Mouse (Mus musculus): ENCODE results near the gene Nek9. TPM values are rescaled to one million over a fixed set of nuclear protein-coding genes. Genes with fewer than 3 reads are reported as not detected.
"Not testable (repeated sequence)": the region's sequence is repeated elsewhere in the genome, so short reads cannot be mapped to it uniquely, and the experiment has no call there.

The Nek9 gene
- polyA plus RNA-seq, 1 experiment from 2014 or later = 10.2 TPM

DNA sequence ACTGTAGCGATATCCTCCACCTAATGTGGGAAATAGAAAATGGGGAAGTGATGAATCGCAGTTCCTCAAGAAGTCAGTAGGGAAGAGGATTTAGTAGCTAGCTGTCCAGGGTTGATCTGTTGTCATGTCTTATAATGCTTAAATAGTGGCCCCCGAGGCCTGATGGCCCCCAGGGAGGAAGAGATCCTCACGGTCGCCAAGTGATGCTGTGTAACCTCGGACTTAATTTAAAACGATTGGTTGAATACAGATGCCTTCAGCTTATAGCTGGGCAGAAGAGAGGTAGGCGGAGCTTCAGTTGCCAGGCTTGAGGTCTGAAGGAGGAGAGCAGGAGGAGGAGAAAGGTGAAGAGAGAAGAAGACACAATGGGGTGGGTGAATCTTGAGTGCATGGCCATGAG is 54.8 kb downstream of the Nek9 start:
- Histone ChIP-seq H3K27me3 (replicated peaks; ENCODE audit: control insufficient read depth, insufficient read depth, low read length) (peaks cover 4% of the 10 kb centered on the region; the same call in 1 of the 2 replicates), H3K4me2 (replicated peaks; ENCODE audit: low read depth) (no peak overlapping the region), H3K4me1 (replicated peaks; ENCODE audit: control insufficient read depth, insufficient read depth, low read length) (no peaks in the 10 kb centered on the region), H3K9me3 (ENCODE audit: control insufficient read depth) (no peaks in the 10 kb centered on the region), H3K27ac (ENCODE audit: low read depth, low read length) (no peak overlapping the region), H3K4me3 (ENCODE audit: low read depth, low read length) (no peak overlapping the region), H3K9ac (ENCODE audit: low read depth, low read length) (no peak overlapping the region), H3K36me3 (ENCODE audit: control insufficient read depth, insufficient read depth) (no peaks in the 10 kb centered on the region)
- WGBS = 70% methylated on average over 8 of the region's 8 CpGs
- ATAC-seq = no peak
- TF ChIP-seq CTCF (IDR thresholded peaks at IDR 0.05; ENCODE audit: low read depth) = no peak

DNA sequence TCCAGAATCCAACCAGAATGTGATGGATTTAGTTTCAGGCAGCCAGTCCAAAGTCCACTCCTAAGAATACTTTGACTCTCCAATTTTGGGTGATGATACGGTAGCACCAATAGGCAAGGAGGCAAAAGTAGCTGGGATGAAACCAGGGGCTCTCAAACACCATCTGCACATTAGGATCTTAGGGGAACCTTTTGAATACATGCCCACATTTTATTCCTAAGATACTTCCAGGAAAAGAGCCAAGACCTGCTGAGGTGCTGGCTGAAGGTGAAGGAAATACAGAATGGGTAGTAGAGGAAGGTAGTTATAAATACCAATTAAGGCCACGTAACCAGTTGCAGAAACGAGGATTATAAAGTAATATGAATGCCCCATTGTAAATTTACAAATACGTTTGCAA is 57.4 kb downstream of the Nek9 start:
- H3K4me3 ChIP-seq (ENCODE audit: low read depth, low read length); H3K4me1 ChIP-seq (replicated peaks; ENCODE audit: control insufficient read depth, insufficient read depth, low read length); H3K9me3 ChIP-seq (ENCODE audit: control insufficient read depth); H3K27me3 ChIP-seq (replicated peaks; ENCODE audit: control insufficient read depth, insufficient read depth, low read length); H3K36me3 ChIP-seq (ENCODE audit: control insufficient read depth, insufficient read depth); H3K27ac ChIP-seq (ENCODE audit: low read depth, low read length); ATAC-seq; H3K9ac ChIP-seq (ENCODE audit: low read depth, low read length); H3K4me2 ChIP-seq (replicated peaks; ENCODE audit: low read depth): not testable (repeated sequence)
- 91% methylated on average over 1 of the region's 4 CpGs for WGBS

DNA sequence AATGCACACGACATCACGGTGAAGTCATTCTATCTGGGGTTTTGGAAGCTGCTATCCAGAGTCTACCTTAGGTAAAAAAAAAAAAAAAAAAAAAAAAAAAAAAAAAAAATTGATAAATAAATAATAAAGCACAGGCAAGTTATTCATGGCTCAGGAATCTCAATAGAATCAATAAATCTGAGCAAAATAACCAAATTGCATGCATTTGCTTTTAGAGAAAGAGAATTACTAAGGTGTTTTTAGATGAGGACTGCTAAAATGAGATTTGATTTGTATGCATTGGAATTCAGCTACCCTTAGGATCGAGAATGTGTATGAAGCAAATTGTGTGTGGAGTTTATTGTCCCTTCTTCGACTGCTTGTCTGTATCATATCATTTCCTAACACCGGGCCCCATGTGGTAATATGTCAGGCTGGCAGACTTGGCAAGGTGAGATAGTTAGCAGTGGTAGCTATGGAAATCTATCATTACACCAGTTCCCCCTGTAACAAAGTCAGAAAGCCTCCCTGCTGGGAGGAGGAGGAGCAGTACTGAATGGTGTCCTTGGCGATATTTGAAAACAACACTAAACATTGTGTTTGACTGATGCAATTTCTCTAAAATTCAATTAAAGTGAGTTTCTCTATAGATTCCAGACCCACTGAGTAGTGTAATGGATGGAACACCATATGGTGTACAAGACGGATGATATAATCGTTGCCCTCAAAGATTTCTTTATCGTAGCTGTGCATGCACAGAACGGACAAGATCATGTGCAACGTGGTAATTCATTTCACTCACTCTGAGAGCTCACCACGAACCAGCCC is 58.1 kb downstream of the Nek9 start:
- H3K4me3 ChIP-seq (ENCODE audit: low read depth, low read length) = peak overlapping the region; percentile 74
- no peak for ATAC-seq
- peak overlapping the region; percentile 91 for H3K4me2 ChIP-seq (replicated peaks; ENCODE audit: low read depth)
- H3K9me3 ChIP-seq (ENCODE audit: control insufficient read depth) = no peaks in the 10 kb centered on the region
- no peak overlapping the region for H3K27ac ChIP-seq (ENCODE audit: low read depth, low read length)
- no peak for TF ChIP-seq CTCF (IDR thresholded peaks at IDR 0.05; ENCODE audit: low read depth)
- no peaks in the 10 kb centered on the region for H3K36me3 ChIP-seq (ENCODE audit: control insufficient read depth, insufficient read depth)
- no peaks in the 10 kb centered on the region for H3K27me3 ChIP-seq (replicated peaks; ENCODE audit: control insufficient read depth, insufficient read depth, low read length)
- no peaks in the 10 kb centered on the region for H3K4me1 ChIP-seq (replicated peaks; ENCODE audit: control insufficient read depth, insufficient read depth, low read length)
- no peak overlapping the region for H3K9ac ChIP-seq (ENCODE audit: low read depth, low read length)
- WGBS = 60% methylated on average over 12 of the region's 12 CpGs

DNA sequence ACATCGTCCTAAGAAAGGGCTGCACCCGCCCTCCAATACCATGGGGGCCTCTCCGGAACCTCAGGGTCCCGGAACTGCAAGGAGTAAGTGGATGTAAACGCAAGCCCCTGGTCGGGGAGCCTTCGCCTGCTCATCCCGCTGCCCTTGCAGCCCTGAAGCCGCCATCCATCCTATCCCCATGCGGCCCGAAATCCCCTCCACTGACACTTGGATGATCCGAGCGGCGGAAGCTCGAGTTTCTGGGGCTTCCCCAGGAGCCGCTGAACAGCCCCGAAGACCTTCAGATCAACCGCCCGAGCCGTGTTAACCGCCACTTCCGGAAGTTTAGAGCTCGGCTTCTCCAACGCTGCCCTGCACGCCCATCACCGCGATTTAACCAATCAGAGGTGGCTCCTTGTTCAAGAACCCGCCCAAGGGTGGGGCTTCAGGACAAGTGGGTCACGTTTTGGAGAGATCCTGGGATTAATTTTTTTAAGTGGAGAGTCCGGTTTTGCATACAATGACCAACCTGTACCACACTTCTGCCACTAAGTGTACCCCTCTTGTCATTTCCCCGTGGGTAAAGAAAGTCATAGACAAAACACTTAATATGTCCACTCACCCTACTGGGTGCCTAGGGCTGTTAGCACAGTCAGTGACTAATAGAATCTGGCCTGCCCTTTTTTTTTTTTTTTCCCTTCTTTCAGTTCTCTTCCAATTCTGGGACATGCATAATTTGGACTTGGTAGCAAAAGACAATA is 58.9 kb downstream of the Nek9 start:
- no peaks in the 10 kb centered on the region for H3K9me3 ChIP-seq (ENCODE audit: control insufficient read depth)
- peak; percentile 95 for ATAC-seq
- under 1% methylated on average over 31 of the region's 31 CpGs for WGBS

GRCm38 (mm10) chr12:85279396-85280080 is 59.6 kb downstream of the Nek9 start:
- ATAC-seq = no peak
- no peak for TF ChIP-seq CTCF (IDR thresholded peaks at IDR 0.05; ENCODE audit: low read depth)
- Histone ChIP-seq H3K27ac (ENCODE audit: low read depth, low read length) (peak overlapping the region; percentile 9; the same call in 1 of the 2 replicates), H3K9ac (ENCODE audit: low read depth, low read length) (peak overlapping the region; percentile 76), H3K4me2 (replicated peaks; ENCODE audit: low read depth) (peak overlapping the region; percentile 91), H3K9me3 (ENCODE audit: control insufficient read depth) (no peaks in the 10 kb centered on the region), H3K27me3 (replicated peaks; ENCODE audit: control insufficient read depth, insufficient read depth, low read length) (no peaks in the 10 kb centered on the region), H3K4me3 (ENCODE audit: low read depth, low read length) (peak overlapping the region; percentile 74), H3K4me1 (replicated peaks; ENCODE audit: control insufficient read depth, insufficient read depth, low read length) (no peaks in the 10 kb centered on the region), H3K36me3 (ENCODE audit: control insufficient read depth, insufficient read depth) (no peaks in the 10 kb centered on the region)
- 6% methylated on average over 10 of the region's 10 CpGs for WGBS

More for the DNA sequence above, 58.9 kb downstream of the Nek9 start:
- Histone ChIP-seq H3K9ac (ENCODE audit: low read depth, low read length) (peak overlapping the region; percentile 76), H3K36me3 (ENCODE audit: control insufficient read depth, insufficient read depth) (no peaks in the 10 kb centered on the region), H3K4me1 (replicated peaks; ENCODE audit: control insufficient read depth, insufficient read depth, low read length) (no peaks in the 10 kb centered on the region), H3K27ac (ENCODE audit: low read depth, low read length) (peak overlapping the region; percentile 9; the same call in 1 of the 2 replicates), H3K4me3 (ENCODE audit: low read depth, low read length) (peak overlapping the region; percentile 74), H3K4me2 (replicated peaks; ENCODE audit: low read depth) (peak overlapping the region; percentile 91), H3K27me3 (replicated peaks; ENCODE audit: control insufficient read depth, insufficient read depth, low read length) (no peaks in the 10 kb centered on the region)
- TF ChIP-seq CTCF (IDR thresholded peaks at IDR 0.05; ENCODE audit: low read depth) = no peak

- Histone ChIP-seq H3K9ac (ENCODE audit: low read depth, low read length) (no peak overlapping the region), H3K27me3 (replicated peaks; ENCODE audit: control insufficient read depth, insufficient read depth, low read length) (no peaks in the 10 kb centered on the region), H3K4me1 (replicated peaks; ENCODE audit: control insufficient read depth, insufficient read depth, low read length) (no peaks in the 10 kb centered on the region), H3K4me2 (replicated peaks; ENCODE audit: low read depth) (no peak overlapping the region), H3K9me3 (ENCODE audit: control insufficient read depth) (no peaks in the 10 kb centered on the region), H3K4me3 (ENCODE audit: low read depth, low read length) (no peak overlapping the region), H3K36me3 (ENCODE audit: control insufficient read depth, insufficient read depth) (no peaks in the 10 kb centered on the region), H3K27ac (ENCODE audit: low read depth, low read length) (no peak overlapping the region)
- no peak for ATAC-seq
- WGBS = 96% methylated on average over 10 of the region's 10 CpGs
- 0 out of 2 replicates have a peak, but pooled peaks have one; percentile 15 for TF ChIP-seq CTCF (IDR thresholded peaks at IDR 0.05; ENCODE audit: low read depth)
Observed at GRCm38 (mm10) chr12:85278919-85279318, 60.2 kb downstream of the Nek9 start.

All from intestine, postnatal 0 days (tissue).